Mouse (Mus musculus) heart, adult 2 months (tissue): ENCODE measurements around the gene Zfp276. TPM values are rescaled to one million over a fixed set of nuclear protein-coding genes. Genes with fewer than 3 reads are reported as not detected.
"Not testable (repeated sequence)": the region's sequence is repeated elsewhere in the genome, so short reads cannot be mapped to it uniquely, and the experiment has no call there.

ENCODE experiments used
- DNase-seq, 2 experiments: peaks; one replicate each; pipeline ENCODE4 v3.0.0; 2021
- H3K27ac ChIP-seq: fragments of 200-600 bp; 2 replicates; pipeline ENCODE4 v1.8.1; 2022
- H3K27me3 ChIP-seq: fragments of 200-500 bp; 2 replicates; pipeline ENCODE4 v1.6.1; 2012; ENCODE audit warnings: mild to moderate bottlenecking, low read length, inconsistent platforms, mixed read lengths; ENCODE audit not compliant: control insufficient read depth, insufficient read depth
- H3K36me3 ChIP-seq: fragments of 200-500 bp; 2 replicates; pipeline ENCODE4 v1.6.1; 2012; ENCODE audit warnings: low read length, inconsistent platforms; ENCODE audit not compliant: control insufficient read depth, insufficient read depth
- H3K4me1 ChIP-seq: fragments of 200-500 bp; 2 replicates; pipeline ENCODE4 v1.6.1; 2011; ENCODE audit warnings: low read length; ENCODE audit not compliant: control insufficient read depth, insufficient read depth
- H3K4me3 ChIP-seq: fragments of 200-600 bp; 2 replicates; pipeline ENCODE4 v1.8.1; 2022
- H3K79me2 ChIP-seq: fragments of 200-500 bp; replicated peaks from 2 replicates; pipeline ENCODE4 v1.6.1; 2012; ENCODE audit warnings: mild to moderate bottlenecking, inconsistent platforms, low read length, moderate library complexity, mixed read lengths; ENCODE audit not compliant: control insufficient read depth, insufficient read depth
- H3K9ac ChIP-seq: fragments of 200-500 bp; 2 replicates; pipeline ENCODE4 v1.6.1; 2012; ENCODE audit warnings: low read depth, mild to moderate bottlenecking, control low read depth, inconsistent platforms, low read length, mixed read lengths
- CTCF ChIP-seq: fragments of 200-600 bp; IDR thresholded peaks from 2 replicates; pipeline ENCODE4 v1.8.1; 2022; ENCODE audit warnings: antibody characterized with exemption, mild to moderate bottlenecking, moderate library complexity
- EP300 ChIP-seq: fragments of 200-500 bp; IDR thresholded peaks from 2 replicates; pipeline ENCODE4 v1.6.1; 2011; ENCODE audit warnings: low read depth, low read length, control low read depth; ENCODE audit not compliant: insufficient read depth
- POLR2A ChIP-seq: fragments of 200-500 bp; IDR thresholded peaks from 2 replicates; pipeline ENCODE4 v1.6.1; 2011; ENCODE audit warnings: mild to moderate bottlenecking, low read depth, low read length, control low read depth; ENCODE audit not compliant: insufficient read depth
- WGBS: fragments of 180-500 bp; shearing (Covaris S2); methylation state at CpG from one replicate; pipeline ENCODE4 v1.1.7; 2018; 5-methylcytosine and 5-hydroxymethylcytosine counted together
- intact Hi-C: fragments of 180-260 bp; cut with DNase I; formaldehyde crosslinking; loops from one replicate; pipeline ENCODE4 v1.15.1; 2025
- polyA plus RNA-seq: library from polyadenylated mRNA; depleted of rRNA; stranded (reverse); fragments of >200 nt; gene quantifications from 2 replicates; pipeline ENCODE4 v1.2.3, GENCODE M21; 2012
- total RNA-seq, 2 experiments: library from RNA; stranded (reverse); gene quantifications; 2 replicates each; pipeline ENCODE4 v1.2.3; 2021

The Zfp276 gene
- total and polyA plus RNA-seq, 3 experiments = 9.3 to 16.1 (median 11.2) TPM

DNA sequence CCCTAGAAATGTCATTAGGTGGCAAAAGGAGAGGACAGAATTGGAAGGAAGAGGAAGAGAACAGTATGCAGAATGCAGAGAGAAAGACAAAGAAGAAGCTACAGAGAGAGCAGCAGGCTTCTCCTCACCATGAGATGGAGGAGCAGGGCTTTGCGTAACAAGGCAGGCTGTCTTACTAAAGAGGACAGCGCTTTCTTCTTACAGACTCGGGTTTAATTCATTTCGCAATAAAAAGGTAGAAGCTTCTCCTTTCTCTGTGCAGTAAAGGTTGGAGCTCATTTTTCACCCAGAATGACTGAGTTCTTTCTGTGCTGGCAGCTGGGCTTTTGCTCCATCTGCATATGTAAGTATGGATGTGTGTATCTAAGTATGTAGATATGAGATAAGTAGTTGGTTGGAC is 25.8 kb downstream of the Zfp276 start:
- no peak overlapping the region for H3K27ac ChIP-seq
- TF ChIP-seq POLR2A (no peak), CTCF (no peak), EP300 (no peak)
- intact Hi-C loops = no loop called here
- DNase-seq = no peak
- H3K36me3 ChIP-seq = no peaks in the 10 kb centered on the region
- no peaks in the 10 kb centered on the region for H3K27me3 ChIP-seq
- no peaks in the 10 kb centered on the region for H3K4me1 ChIP-seq
- H3K9ac ChIP-seq = no peak overlapping the region
- H3K4me3 ChIP-seq = no peak overlapping the region
- WGBS = 90% methylated on average over 4 of the region's 4 CpGs
- no peaks in the 10 kb centered on the region for H3K79me2 ChIP-seq

DNA sequence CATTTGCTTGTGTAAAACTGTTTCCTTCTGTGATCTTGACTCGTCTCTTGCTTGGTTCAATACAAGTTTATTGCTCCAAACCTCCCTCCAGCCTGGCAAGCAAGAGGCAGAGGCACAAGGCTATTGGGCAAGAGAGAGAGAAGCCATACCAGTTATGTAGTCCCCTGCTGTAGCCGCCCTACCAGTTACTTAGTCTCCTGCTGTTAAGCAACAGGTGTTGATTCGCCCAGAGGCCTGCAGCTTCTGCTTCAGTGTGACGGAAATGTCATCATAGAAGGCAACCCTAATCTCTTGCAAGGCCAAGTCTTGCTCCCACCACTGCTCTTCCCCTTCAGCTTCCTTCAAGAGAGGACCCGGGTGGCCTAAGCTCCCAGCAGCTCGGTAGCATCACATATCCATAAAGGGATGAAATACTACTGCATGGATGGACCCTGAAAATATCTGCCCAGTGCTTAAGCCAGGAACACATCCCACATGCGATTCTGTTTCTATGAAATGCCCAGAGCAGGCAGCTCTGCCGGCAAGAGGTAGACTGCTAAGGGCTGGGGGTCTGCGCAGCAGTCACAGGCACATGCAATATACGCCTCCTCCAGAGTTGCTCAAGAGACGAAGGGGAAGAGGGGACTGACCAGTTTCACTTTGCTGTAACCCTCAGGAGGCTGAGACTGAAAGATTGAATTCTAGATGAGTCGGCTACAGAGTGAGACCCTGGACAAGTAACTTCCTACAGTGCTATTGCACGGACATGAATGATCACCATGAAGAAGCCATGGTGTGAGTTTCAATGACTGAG is 26.5 kb downstream of the Zfp276 start:
- DNase-seq = no peak
- no peak overlapping the region for H3K9ac ChIP-seq
- no peaks in the 10 kb centered on the region for H3K36me3 ChIP-seq
- H3K79me2 ChIP-seq = no peaks in the 10 kb centered on the region
- no peak overlapping the region for H3K4me3 ChIP-seq
- H3K27me3 ChIP-seq = no peaks in the 10 kb centered on the region
- WGBS = 87% methylated on average over 13 of the region's 13 CpGs
- H3K27ac ChIP-seq = no peak overlapping the region
- intact Hi-C loops = no loop called here
- no peaks in the 10 kb centered on the region for H3K4me1 ChIP-seq
- no peak for TF ChIP-seq POLR2A
- TF ChIP-seq CTCF = no peak
- TF ChIP-seq EP300 = no peak

GRCm38 (mm10) chr8:123282994-123283393 is 29.0 kb downstream of the Zfp276 start:
- H3K79me2 ChIP-seq, H3K4me3 ChIP-seq, H3K4me1 ChIP-seq, H3K27me3 ChIP-seq, H3K9ac ChIP-seq, H3K27ac ChIP-seq, intact Hi-C loops, H3K36me3 ChIP-seq, DNase-seq: not testable (repeated sequence)
- 85% methylated on average over 6 of the region's 6 CpGs for WGBS

- H3K79me2 ChIP-seq = no peaks in the 10 kb centered on the region
- no peak overlapping the region for H3K4me3 ChIP-seq
- no peak for TF ChIP-seq EP300
- TF ChIP-seq CTCF = no peak
- no peak for TF ChIP-seq POLR2A
- H3K4me1 ChIP-seq = no peaks in the 10 kb centered on the region
- 78% methylated on average over 7 of the region's 7 CpGs for WGBS
- H3K36me3 ChIP-seq = no peaks in the 10 kb centered on the region
- intact Hi-C loops = no loop called here
- no peaks in the 10 kb centered on the region for H3K27me3 ChIP-seq
- no peak overlapping the region for H3K27ac ChIP-seq
- H3K9ac ChIP-seq = no peak overlapping the region
- no peak for DNase-seq
These were observed 30.0 kb downstream of the Zfp276 start for GRCm38 (mm10) chr8:123283991-123284390.

GRCm38 (mm10) chr8:123284493-123284892 is 30.5 kb downstream of the Zfp276 start:
- no peak overlapping the region for H3K4me3 ChIP-seq
- no peaks in the 10 kb centered on the region for H3K4me1 ChIP-seq
- H3K79me2 ChIP-seq = no peaks in the 10 kb centered on the region
- no peak overlapping the region for H3K27ac ChIP-seq
- intact Hi-C loops = no loop called here
- no peaks in the 10 kb centered on the region for H3K27me3 ChIP-seq
- TF ChIP-seq CTCF (no peak), POLR2A (no peak), EP300 (no peak)
- 76% methylated on average over 5 of the region's 5 CpGs for WGBS
- H3K9ac ChIP-seq = no peak overlapping the region
- H3K36me3 ChIP-seq = no peaks in the 10 kb centered on the region
- DNase-seq = no peak

DNA sequence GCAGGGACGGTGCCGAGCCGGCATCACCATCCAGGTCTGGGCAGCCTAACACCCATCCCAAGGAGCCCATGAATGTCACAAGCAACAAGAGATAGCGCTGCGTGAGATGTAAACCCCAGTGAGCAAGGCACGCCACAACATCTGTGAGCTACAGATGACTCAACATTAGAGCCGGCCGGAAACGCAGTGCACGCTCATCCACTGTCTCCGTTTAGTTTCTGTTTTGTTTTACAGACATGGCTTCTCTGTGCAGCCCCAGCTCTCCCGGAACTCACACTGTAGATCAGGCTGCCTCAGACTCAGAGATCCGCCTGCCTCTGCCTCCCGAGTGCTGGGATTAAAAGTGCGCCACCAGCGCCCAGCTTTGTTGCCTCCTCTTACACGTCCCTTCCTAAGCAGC is 33.4 kb downstream of the Zfp276 start:
- no peaks in the 10 kb centered on the region for H3K27me3 ChIP-seq
- 91% methylated on average over 17 of the region's 17 CpGs for WGBS
- H3K4me3 ChIP-seq = no peak overlapping the region
- intact Hi-C loops = no loop called here
- no peak for DNase-seq
- peaks cover 3% of the 10 kb centered on the region; the same call in 1 of the 2 replicates for H3K4me1 ChIP-seq
- H3K27ac ChIP-seq = no peak overlapping the region
- TF ChIP-seq CTCF = no peak
- no peak for TF ChIP-seq EP300
- no peak for TF ChIP-seq POLR2A
- no peaks in the 10 kb centered on the region for H3K36me3 ChIP-seq
- H3K79me2 ChIP-seq = no peaks in the 10 kb centered on the region
- no peak overlapping the region for H3K9ac ChIP-seq
